Mouse (Mus musculus) E14TG2a.4 (cell line): ENCODE measurements at regions not wholly inside any gene's neighbourhood (a gene's known extent, or its start where the extent isn't known, plus 50 kb on each side); places are given as distances from the start of the nearest gene placed in this dataset.

ENCODE experiments used
- H3K27me3 ChIP-seq: 2 replicates; pipeline ENCODE4 v1.6.1; 2014; ENCODE audit warnings: low read length, control low read depth; ENCODE audit not compliant: insufficient read depth
- H3K36me3 ChIP-seq: 2 replicates; pipeline ENCODE4 v1.6.1; 2014; ENCODE audit warnings: low read length, control low read depth; ENCODE audit not compliant: insufficient read depth
- H3K4me1 ChIP-seq: replicated peaks from 2 replicates; pipeline ENCODE4 v1.6.1; 2014; ENCODE audit warnings: low read depth, low read length, control low read depth
- H3K4me3 ChIP-seq: replicated peaks from 2 replicates; pipeline ENCODE4 v1.5.1; 2014; ENCODE audit warnings: mild to moderate bottlenecking, low read length
- H3K9me3 ChIP-seq: 2 replicates; pipeline ENCODE4 v1.6.1; 2014; ENCODE audit warnings: low read length, control low read depth
- CTCF ChIP-seq: conservative IDR thresholded peaks from 2 replicates; pipeline ENCODE4 v1.5.1; 2014; ENCODE audit warnings: low read length
- NANOG ChIP-seq: IDR thresholded peaks from 2 replicates; pipeline ENCODE4 v1.6.1; 2014; ENCODE audit warnings: borderline replicate concordance, low read length, mixed read lengths
- POU5F1 ChIP-seq: IDR thresholded peaks from 2 replicates; pipeline ENCODE4 v1.6.1; 2014; ENCODE audit warnings: low read length, borderline replicate concordance

GRCm38 (mm10) chr4:70844742-70845141 is 309.9 kb upstream of the Megf9 start:
- no peak for TF ChIP-seq CTCF
- TF ChIP-seq NANOG, result no peak
- no peak for TF ChIP-seq POU5F1

GRCm38 (mm10) chr4:70810956-70811316 is 276.1 kb upstream of the Megf9 start:
- Histone ChIP-seq H3K4me3 (no peak overlapping the region), H3K27me3 (no peaks in the 10 kb centered on the region), H3K36me3 (no peaks in the 10 kb centered on the region), H3K4me1 (no peaks in the 10 kb centered on the region), H3K9me3 (peaks cover 22% of the 10 kb centered on the region)
- TF ChIP-seq CTCF (no peak), POU5F1 (no peak), NANOG (no peak)

More at GRCm38 (mm10) chr4:70844742-70845141, 309.9 kb upstream of the Megf9 start:
- H3K27me3 ChIP-seq, result no peaks in the 10 kb centered on the region
- H3K4me1 ChIP-seq, result no peaks in the 10 kb centered on the region
- H3K4me3 ChIP-seq, result no peak overlapping the region
- no peaks in the 10 kb centered on the region for H3K36me3 ChIP-seq
- H3K9me3 ChIP-seq, result no peaks in the 10 kb centered on the region

GRCm38 (mm10) chr4:70810311-70810955 is 275.6 kb upstream of the Megf9 start:
- Histone ChIP-seq H3K9me3 (peaks cover 24% of the 10 kb centered on the region), H3K27me3 (no peaks in the 10 kb centered on the region), H3K4me3 (no peak overlapping the region), H3K4me1 (no peaks in the 10 kb centered on the region), H3K36me3 (no peaks in the 10 kb centered on the region)
- TF ChIP-seq CTCF (no peak), NANOG (no peak), POU5F1 (no peak)

GRCm38 (mm10) chr4:70804925-70805342 is 270.1 kb upstream of the Megf9 start:
- H3K27me3 ChIP-seq, result no peaks in the 10 kb centered on the region
- peaks cover 5% of the 10 kb centered on the region; the same call in 1 of the 2 replicates for H3K9me3 ChIP-seq
- no peaks in the 10 kb centered on the region for H3K36me3 ChIP-seq
- TF ChIP-seq CTCF (no peak), POU5F1 (no peak), NANOG (no peak)
- no peak overlapping the region for H3K4me3 ChIP-seq
- H3K4me1 ChIP-seq, result no peaks in the 10 kb centered on the region

- Histone ChIP-seq H3K36me3 (no peaks in the 10 kb centered on the region), H3K4me3 (no peak overlapping the region), H3K4me1 (no peaks in the 10 kb centered on the region), H3K27me3 (no peaks in the 10 kb centered on the region), H3K9me3 (no peaks in the 10 kb centered on the region)
- TF ChIP-seq CTCF (no peak), NANOG (no peak), POU5F1 (no peak)
These were observed 263.7 kb upstream of the Megf9 start for GRCm38 (mm10) chr4:70798483-70798882.

GRCm38 (mm10) chr4:70797935-70798334 is 263.1 kb upstream of the Megf9 start:
- H3K9me3 ChIP-seq, result no peaks in the 10 kb centered on the region
- no peaks in the 10 kb centered on the region for H3K36me3 ChIP-seq
- no peak overlapping the region for H3K4me3 ChIP-seq
- no peaks in the 10 kb centered on the region for H3K4me1 ChIP-seq
- TF ChIP-seq CTCF (no peak), POU5F1 (no peak), NANOG (no peak)
- no peaks in the 10 kb centered on the region for H3K27me3 ChIP-seq

- Histone ChIP-seq H3K27me3 (no peaks in the 10 kb centered on the region), H3K9me3 (no peaks in the 10 kb centered on the region), H3K4me3 (no peak overlapping the region), H3K4me1 (no peaks in the 10 kb centered on the region), H3K36me3 (no peaks in the 10 kb centered on the region)
- TF ChIP-seq POU5F1, result no peak
- no peak for TF ChIP-seq NANOG
- TF ChIP-seq CTCF, result no peak
These were observed 248.7 kb upstream of the Megf9 start for GRCm38 (mm10) chr4:70783487-70783886.

GRCm38 (mm10) chr4:70781591-70781990 is 246.8 kb upstream of the Megf9 start:
- no peaks in the 10 kb centered on the region for H3K9me3 ChIP-seq
- H3K4me3 ChIP-seq, result no peak overlapping the region
- no peaks in the 10 kb centered on the region for H3K36me3 ChIP-seq
- no peaks in the 10 kb centered on the region for H3K4me1 ChIP-seq
- TF ChIP-seq NANOG, result no peak
- H3K27me3 ChIP-seq, result no peaks in the 10 kb centered on the region

- no peak for TF ChIP-seq CTCF
- TF ChIP-seq NANOG, result no peak
- no peak for TF ChIP-seq POU5F1
- H3K27me3 ChIP-seq, result no peaks in the 10 kb centered on the region
- H3K4me1 ChIP-seq, result no peaks in the 10 kb centered on the region
- no peaks in the 10 kb centered on the region for H3K9me3 ChIP-seq
- no peaks in the 10 kb centered on the region for H3K36me3 ChIP-seq
- no peak overlapping the region for H3K4me3 ChIP-seq
These were observed 241.5 kb upstream of the Megf9 start for GRCm38 (mm10) chr4:70776273-70776672.
